Mouse (Mus musculus) retina, adult 2 months (tissue): ENCODE measurements around the gene Atf6b.

Experiments used
- DNase-seq: peaks from one replicate; pipeline ENCODE4 v3.0.0-alpha.2; 2012; ENCODE audit warnings: low read depth, low spot score

Atf6b gene

GRCm38 (mm10) chr17:34699575-34700408, 52.8 kb downstream of the Atf6b start:
- no peak for DNase-seq

DNA sequence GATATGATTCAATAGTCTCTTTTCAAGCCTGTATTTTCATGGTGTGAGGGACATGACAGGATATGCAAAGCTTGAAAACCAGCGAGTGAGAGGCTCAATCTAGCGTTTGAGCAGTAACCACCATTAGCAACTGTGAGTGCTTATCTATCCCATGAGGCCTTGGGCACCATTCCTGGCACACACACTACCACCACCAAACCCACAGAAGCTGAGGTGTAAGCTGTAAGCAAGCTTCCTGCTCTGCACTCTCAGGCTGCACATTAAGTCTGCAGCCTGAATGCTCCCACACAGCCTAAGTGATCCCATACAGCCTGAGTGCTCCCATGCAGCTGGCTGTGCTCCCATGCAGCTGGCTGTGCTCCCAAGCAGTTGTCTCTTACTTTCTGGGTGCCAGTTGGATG, 53.7 kb downstream of the Atf6b start:
- no peak for DNase-seq
